Mouse (Mus musculus): ENCODE measurements at regions not wholly inside any gene's neighbourhood (a gene's known extent, or its start where the extent isn't known, plus 50 kb on each side); places are given as distances from the start of the nearest gene placed in this dataset.

DNA sequence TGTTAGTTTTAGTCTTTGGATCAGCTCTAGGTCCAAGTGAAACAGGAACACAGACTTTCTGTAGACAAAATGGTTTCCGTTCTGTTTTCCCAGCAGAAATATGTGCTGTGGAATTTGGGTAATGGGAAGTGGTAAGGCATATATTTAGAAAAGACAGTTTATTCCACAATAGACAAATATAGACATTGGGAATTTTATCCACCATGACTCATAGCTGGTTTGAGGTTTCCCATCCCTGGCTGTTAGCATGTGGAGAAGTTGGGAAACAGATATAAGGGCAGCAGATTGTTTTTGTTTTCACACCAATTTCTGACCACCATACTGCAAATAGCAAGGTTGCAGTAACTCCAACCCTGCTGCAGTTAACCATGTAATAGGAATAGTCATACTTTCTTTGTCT lies 385.0 kb upstream of the Adam34 start:
- DNase-seq, result no peak

- DNase-seq, result no peak
These were observed 383.6 kb upstream of the Adam34 start for GRCm38 (mm10) chr8:44093491-44093890.

GRCm38 (mm10) chr8:44082057-44082456 lies 372.2 kb upstream of the Adam34 start:
- no peak for DNase-seq

DNA sequence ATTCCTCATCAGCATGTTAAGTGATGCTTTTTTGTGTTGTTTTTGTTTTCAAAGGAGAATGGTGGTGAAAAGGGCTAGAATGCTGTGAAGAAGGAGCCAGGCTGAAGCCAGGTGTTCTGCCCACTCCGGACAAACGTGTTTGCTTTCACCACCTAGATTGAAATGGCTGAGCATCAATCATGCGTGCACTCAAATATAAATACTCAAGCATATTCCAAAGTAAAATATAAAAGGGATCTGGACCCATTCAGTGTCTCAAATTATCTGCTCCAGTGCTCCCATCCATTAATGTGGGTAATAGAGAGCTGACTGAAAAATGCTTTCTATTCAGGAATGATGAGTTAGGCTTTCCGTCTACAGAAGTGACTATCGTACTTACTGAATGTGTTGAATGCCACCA lies 349.0 kb upstream of the Adam34 start:
- no peak for DNase-seq

- DNase-seq, result no peak
These were observed 332.9 kb upstream of the Adam34 start for GRCm38 (mm10) chr8:44042572-44043355.

- DNase-seq, result no peak
These were observed 324.4 kb upstream of the Adam34 start for GRCm38 (mm10) chr8:44034211-44034610.

- DNase-seq, result no peak
These were observed 321.5 kb upstream of the Adam34 start for GRCm38 (mm10) chr8:44031376-44031775.

- no peak for DNase-seq
These were observed 321.1 kb upstream of the Adam34 start for GRCm38 (mm10) chr8:44030972-44031371.

- no peak for DNase-seq
These were observed 317.9 kb upstream of the Adam34 start for GRCm38 (mm10) chr8:44027738-44028137.

DNA sequence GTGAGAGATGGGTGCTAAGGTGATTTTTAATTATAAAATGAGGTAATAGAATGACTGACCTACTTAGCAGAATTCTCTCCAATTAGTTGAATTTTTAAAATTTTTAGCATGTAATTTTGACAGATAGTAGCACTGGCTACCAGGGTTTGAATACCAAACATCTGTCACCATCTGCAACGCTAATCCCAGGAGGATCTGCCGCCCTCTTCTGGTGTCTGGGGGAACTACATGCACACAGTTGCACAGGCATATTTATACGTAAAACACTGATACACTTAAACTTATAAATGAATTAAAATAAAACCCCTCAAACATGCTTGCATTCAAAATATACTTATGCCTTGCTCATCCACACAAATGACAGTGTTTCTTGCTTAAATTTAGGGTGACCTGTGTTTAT lies 316.1 kb upstream of the Adam34 start:
- peak in 1 of 2 experiments; percentile 2 for DNase-seq

GRCm38 (mm10) chr8:44024028-44024427 lies 314.2 kb upstream of the Adam34 start:
- no peak for DNase-seq

Measured in thymus, postnatal 36 days (tissue).